In the genomic region with DNA sequence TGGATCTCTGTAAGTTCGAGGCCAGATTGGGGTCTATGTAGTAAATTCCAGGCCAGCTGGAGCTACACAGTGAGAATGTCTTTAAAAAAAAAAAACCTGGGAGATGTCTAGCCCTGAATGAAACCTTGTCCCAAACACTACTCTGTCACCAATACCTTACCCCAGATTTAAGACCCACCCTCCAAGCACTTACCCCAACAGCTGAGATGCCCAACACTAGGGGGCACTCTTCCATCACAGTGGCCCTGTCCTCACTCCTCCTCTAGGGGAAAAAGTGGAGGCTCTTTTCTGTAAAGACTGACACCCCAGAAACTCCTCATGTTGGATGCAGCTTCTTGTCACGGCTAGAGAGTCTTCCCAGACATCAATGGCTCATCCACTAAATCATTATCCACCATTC, we compare ENCODE assay signal across 8 mouse cellular contexts. TPM values are rescaled to one million over a fixed set of nuclear protein-coding genes. Genes with fewer than 3 reads are reported as not detected.
A peak's percentile ranks its signal among the peaks of the same experiment; 100 is the strongest.
DNase-seq lines count a peak whose midpoint lies in the region; ATAC-seq and TF ChIP-seq lines count a peak whose summit lies in the region.

No protein-coding gene starts in this region.

- peak; percentile 82 for TF ChIP-seq CTCF in stomach, postnatal 0 days (IDR thresholded peaks at IDR 0.05; ENCODE audit: low read depth)

- H3K4me2 ChIP-seq in neural tube, embryonic 15.5 days: no peak overlapping the region
- H3K4me2 ChIP-seq in stomach, postnatal 0 days (replicated peaks; ENCODE audit: low read depth): no peak overlapping the region
- no peak overlapping the region for H3K4me2 ChIP-seq in midbrain, embryonic 11.5 days

- peak; percentile 64 for DNase-seq in gastrocnemius, adult 18-20 months (ENCODE audit: low spot score)
- DNase-seq in gastrocnemius, postnatal 25 days: no peak
- DNase-seq in neural tube, embryonic 10.5 days (ENCODE audit: extremely low spot score, low spot score): peak; percentile 50
- DNase-seq in adrenal gland, postnatal 14 days: peak; percentile 72
- DNase-seq in kidney, postnatal 14 days: peak; percentile 71
- peak; percentile 63 for DNase-seq in stomach, postnatal 0 days (ENCODE audit: low spot score)
- DNase-seq in midbrain, embryonic 11.5 days (ENCODE audit: low spot score, missing footprints): no peak

- peaks cover 23% of the 10 kb centered on the region for H3K4me1 ChIP-seq in neural tube, embryonic 15.5 days
- H3K4me1 ChIP-seq in stomach, postnatal 0 days (replicated peaks; ENCODE audit: control insufficient read depth, insufficient read depth): no peaks in the 10 kb centered on the region; the same call in 1 of the 2 replicates
- H3K4me1 ChIP-seq in midbrain, embryonic 11.5 days (ENCODE audit: control insufficient read depth, insufficient read depth, low read length): peaks cover 21% of the 10 kb centered on the region

- no peak for ATAC-seq in neural tube, embryonic 15.5 days (ENCODE audit: low FRiP score)
- ATAC-seq in stomach, postnatal 0 days (ENCODE audit: low FRiP score, low TSS enrichment): no peak
- ATAC-seq in midbrain, embryonic 11.5 days (ENCODE audit: low FRiP score): no peak

- H3K9me3 ChIP-seq in neural tube, embryonic 15.5 days (replicated peaks): no peaks in the 10 kb centered on the region
- no peaks in the 10 kb centered on the region for H3K9me3 ChIP-seq in stomach, postnatal 0 days (ENCODE audit: control insufficient read depth, low read length)
- H3K9me3 ChIP-seq in midbrain, embryonic 11.5 days (ENCODE audit: control insufficient read depth, low read length): no peaks in the 10 kb centered on the region

- no peak overlapping the region for H3K9ac ChIP-seq in neural tube, embryonic 15.5 days (replicated peaks)
- no peak overlapping the region for H3K9ac ChIP-seq in stomach, postnatal 0 days (ENCODE audit: low read length)
- H3K9ac ChIP-seq in midbrain, embryonic 11.5 days (ENCODE audit: low read length): no peak overlapping the region

- H3K4me3 ChIP-seq in neural tube, embryonic 15.5 days (replicated peaks): no peak overlapping the region
- H3K4me3 ChIP-seq in stomach, postnatal 0 days (ENCODE audit: low read depth, low read length): no peak overlapping the region
- H3K4me3 ChIP-seq in midbrain, embryonic 11.5 days (ENCODE audit: low read depth, low read length): no peak overlapping the region

- no peak for TF ChIP-seq EP300 in stomach, postnatal 0 days (optimal IDR thresholded peaks at IDR 0.05)

- H3K27ac ChIP-seq in neural tube, embryonic 15.5 days (replicated peaks): no peak overlapping the region
- H3K27ac ChIP-seq in stomach, postnatal 0 days (replicated peaks): no peak overlapping the region
- no peak overlapping the region for H3K27ac ChIP-seq in midbrain, embryonic 11.5 days (ENCODE audit: low read depth, low read length)

- H3K36me3 ChIP-seq in neural tube, embryonic 15.5 days: no peaks in the 10 kb centered on the region
- H3K36me3 ChIP-seq in stomach, postnatal 0 days (ENCODE audit: control insufficient read depth, insufficient read depth, low read length): no peaks in the 10 kb centered on the region
- no peaks in the 10 kb centered on the region for H3K36me3 ChIP-seq in midbrain, embryonic 11.5 days (ENCODE audit: control insufficient read depth, insufficient read depth, low read length)

- H3K27me3 ChIP-seq in neural tube, embryonic 15.5 days (replicated peaks): no peaks in the 10 kb centered on the region
- no peaks in the 10 kb centered on the region for H3K27me3 ChIP-seq in stomach, postnatal 0 days (ENCODE audit: control insufficient read depth, insufficient read depth, low read length)
- H3K27me3 ChIP-seq in midbrain, embryonic 11.5 days (ENCODE audit: control insufficient read depth, insufficient read depth, low read length): peaks cover 6% of the 10 kb centered on the region; the same call in 1 of the 2 replicates

- 55% methylated on average over 2 of the region's 2 CpGs for WGBS in neural tube, embryonic 15.5 days
- WGBS in stomach, postnatal 0 days: 71% methylated on average over 2 of the region's 2 CpGs
- WGBS in midbrain, embryonic 11.5 days: 53% methylated on average over 2 of the region's 2 CpGs

RNA-seq across cellular contexts. Expression of a gene that starts 2.7 kb away (rescaled TPM):
- 10 to 100 TPM; 16.8 to 18.2 TPM for total RNA-seq in gastrocnemius, adult 18-20 months (2021)
- 10 to 100 TPM; 13.6 to 20.3 TPM for total RNA-seq in gastrocnemius, postnatal 25 days (2021)
- polyA plus RNA-seq in neural tube, embryonic 15.5 days (2015; fragmentation: Nextera tagmentation; extraction: Ambion mirVana): 41.5 and 57.0 TPM in 2 replicates
- total RNA-seq in adrenal gland, postnatal 14 days (2021): 160 and 219 TPM in 2 replicates
- 18.6 and 22.7 TPM in 2 replicates for polyA plus RNA-seq in stomach, postnatal 0 days (2015; fragmentation: Nextera tagmentation; extraction: Ambion mirVana)
- polyA plus RNA-seq in midbrain, embryonic 11.5 days (2014; fragmentation: Nextera tagmentation; extraction: Ambion mirVana): 47.0 and 58.0 TPM in 2 replicates

Comparison
In these comparisons a context has a peak if more than half of its experiments do, and no peak if none do; other contexts are left out.
1. DNase-seq: peak in gastrocnemius, adult 18-20 months (single experiment), neural tube, embryonic 10.5 days (single experiment), adrenal gland, postnatal 14 days (single experiment), kidney, postnatal 14 days (single experiment) and stomach, postnatal 0 days (single experiment); none in gastrocnemius, postnatal 25 days (single experiment) and midbrain, embryonic 11.5 days (single experiment).